Mouse (Mus musculus) frontal cortex, postnatal 10 days (tissue): Measurements from ENCODE around the gene Dpp3.
"Not testable (repeated sequence)": the region's sequence is repeated elsewhere in the genome, so short reads cannot be mapped to it uniquely, and the experiment has no call there.

ENCODE experiments used
- DNase-seq, 2 experiments: peaks; one replicate each; pipeline ENCODE4 v3.0.0; 2022; ENCODE audit warnings: low spot score in 2 of 2, mixed read lengths in 1 of 2

Gene Dpp3

DNA sequence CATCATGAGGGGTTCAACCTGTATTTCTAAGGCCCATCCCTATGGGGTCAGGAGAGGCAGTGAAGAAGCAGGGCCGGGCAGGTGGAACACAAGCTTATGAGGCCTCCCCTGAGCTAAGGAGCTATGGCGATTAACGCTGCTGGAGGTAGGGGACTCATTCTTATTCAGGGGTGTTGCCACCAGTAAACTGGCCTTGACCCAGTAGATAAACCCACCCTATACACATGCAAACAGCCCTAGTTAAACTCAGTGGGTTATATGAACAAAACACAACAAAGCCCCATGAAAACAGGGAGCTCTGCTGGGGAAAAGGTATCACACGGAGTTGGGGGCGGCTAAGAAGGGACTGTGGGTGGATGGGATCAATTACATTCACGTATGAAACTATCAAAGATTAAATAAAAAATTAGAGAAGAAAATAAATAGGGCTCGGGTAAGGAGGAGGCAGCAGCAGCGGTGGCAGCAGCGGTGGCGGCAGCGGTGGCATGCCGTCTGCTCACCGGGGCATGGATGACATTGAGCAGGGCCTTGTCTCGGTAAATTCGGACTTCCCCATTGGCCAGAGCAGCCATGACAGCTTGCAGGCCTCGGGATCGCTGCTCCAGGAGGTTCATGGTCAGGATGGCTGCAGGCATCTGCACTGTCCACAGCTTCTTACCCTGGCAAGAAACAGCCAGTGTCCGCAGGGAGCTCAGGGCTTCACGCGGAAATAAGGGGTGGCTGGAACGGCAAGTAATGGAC is 31.1 kb downstream of the Dpp3 start:
- DNase-seq: no peak

DNA sequence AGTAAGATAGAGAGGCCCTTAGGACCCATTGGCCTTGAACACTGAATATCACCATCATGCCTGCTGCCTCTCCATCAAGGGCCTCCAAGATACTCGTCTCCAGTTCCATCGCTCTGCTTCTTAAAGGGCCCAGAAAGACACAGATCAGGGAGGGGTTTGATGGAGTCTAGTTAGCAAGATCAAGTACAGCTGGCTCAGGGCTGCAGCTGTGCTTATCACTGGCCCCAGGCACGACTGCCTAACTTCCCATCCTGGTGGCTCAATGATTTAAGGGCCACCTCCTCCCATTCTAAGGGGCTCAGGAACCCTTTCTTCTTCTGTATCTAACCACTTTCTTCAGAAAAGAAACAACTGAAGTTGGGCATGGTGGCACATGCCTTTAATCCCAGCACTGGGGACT is 36.3 kb downstream of the Dpp3 start:
- DNase-seq: no peak

DNA sequence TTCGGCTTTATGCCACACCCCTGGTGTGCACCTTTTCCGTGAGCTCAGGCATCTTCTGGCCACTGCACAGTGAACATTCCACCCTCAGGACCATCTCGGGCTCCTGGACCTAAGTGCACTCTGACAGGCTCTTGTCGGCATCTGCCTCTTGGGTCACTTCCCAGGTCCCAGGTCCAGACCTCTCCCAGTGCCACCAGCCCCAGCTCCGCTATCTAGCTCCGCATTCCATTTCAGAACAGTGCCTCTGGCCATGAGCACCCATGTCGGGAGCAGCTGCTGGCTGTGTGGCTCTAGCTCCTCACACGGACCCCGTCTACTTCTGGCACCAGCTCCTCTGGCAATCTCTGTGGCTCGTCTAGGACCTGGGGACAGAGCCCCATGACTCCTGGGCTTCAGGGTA is 38.3 kb downstream of the Dpp3 start:
- DNase-seq: no peak

DNA sequence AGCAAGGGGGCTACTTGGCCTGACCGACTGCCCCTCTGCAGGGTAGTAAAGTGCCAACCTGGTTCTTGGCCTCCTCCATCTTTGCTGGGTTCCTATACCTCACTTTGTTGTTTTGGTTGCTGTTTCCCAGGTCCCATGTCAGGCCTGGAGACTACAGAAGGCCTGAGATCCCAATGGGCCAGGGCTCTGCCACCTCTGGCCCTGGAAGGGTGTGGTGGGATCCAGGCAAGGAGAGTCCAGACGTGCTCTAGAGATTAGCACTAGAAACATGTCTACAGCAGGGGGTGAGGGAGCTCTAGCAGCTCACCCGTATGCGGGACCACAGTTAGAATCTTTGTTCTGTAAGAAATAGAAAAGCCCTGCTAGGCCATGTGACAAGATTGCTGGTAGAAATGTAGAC is 44.1 kb downstream of the Dpp3 start:
- no peak for DNase-seq

DNA sequence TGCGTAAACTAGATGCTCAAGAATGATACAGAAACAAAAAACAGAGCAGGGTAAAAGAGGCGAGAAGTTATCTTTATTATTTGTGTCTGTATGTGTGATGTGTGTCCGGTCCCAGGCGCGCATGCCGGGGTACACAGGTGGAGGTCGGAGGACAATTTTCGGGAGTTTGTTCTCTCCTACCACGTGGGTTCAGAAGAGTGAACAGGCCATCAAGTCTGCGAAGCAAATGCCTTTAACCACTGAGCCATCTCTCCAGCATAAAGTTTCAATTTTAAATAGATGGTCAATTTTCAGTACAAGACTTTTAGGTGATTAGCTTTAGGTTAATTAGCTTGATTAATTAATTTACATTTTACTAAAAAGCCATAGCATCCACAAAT is 48.8 kb downstream of the Dpp3 start:
- no peak for DNase-seq

DNA sequence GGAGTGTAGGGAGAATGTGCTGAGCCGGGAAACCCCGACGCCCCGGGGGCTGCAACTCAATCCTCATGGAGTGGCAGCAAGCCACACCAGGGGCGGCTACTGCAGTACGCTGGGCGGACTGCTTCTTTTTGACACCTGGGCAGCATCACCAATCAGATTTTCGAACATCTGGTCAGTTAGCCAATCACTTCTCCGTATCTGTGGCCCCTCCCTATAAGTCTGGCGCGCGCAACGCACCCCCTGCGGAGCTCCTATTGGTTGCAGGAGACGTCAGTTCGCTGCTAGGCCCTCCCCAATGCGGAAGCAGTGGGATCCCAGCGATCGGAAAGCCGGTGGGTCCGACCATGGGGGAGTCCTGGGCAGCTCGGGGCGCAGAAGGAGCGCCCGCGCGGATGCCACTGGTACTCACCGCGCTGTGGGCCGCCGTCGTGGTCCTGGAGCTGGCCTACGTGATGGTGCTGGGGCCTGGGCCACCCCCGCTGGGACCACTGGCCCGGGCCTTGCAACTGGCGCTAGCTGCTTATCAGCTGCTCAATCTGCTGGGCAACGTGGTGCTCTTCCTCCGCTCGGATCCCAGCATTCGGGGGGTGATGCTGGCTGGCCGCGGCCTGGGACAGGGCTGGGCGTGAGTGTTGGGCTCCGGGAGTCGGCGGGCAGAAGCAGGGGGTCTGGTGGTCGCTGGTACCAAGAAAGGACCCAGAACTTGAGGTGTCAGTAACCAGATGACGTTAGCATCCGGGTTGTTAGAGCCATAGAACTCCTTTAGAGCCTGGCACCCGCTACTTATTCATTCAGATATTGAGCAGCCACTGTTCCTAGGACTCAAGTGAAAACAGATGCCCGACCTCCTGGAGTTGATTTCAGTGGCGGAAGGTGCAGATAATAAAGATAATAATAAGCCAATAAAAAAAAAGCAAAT is 49.4 kb downstream of the Dpp3 start, which contains the start of gene Zdhhc24:
Gene Zdhhc24, plus strand, starts transcription at position 264 of the 919 bp plus-strand sequence.
- peak; percentile 93 to 96 for DNase-seq

DNA sequence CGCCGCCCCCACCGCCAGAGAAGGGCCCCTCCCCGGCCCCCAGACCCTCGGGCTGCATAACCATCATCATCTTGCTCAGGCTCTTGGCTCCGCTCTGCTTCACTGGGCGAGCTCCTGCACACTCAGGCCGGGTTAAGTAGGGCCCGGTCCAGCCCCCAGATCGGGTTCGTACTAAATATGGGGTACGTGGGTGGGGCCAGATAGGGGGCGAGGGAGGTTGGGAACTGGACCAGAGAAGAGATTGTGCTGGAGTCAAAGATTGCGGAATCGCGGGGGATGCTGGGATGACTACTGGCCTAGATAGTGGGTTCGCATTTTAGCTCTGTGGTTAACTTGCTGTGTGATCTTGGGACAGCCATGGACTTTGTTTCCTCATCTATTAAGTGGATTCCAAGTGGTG is 50.3 kb downstream of the Dpp3 start, which contains the start of gene Actn3:
Gene Actn3, minus strand, starts transcription at position 125 of the 400 bp plus-strand sequence.
- no peak for DNase-seq

DNA sequence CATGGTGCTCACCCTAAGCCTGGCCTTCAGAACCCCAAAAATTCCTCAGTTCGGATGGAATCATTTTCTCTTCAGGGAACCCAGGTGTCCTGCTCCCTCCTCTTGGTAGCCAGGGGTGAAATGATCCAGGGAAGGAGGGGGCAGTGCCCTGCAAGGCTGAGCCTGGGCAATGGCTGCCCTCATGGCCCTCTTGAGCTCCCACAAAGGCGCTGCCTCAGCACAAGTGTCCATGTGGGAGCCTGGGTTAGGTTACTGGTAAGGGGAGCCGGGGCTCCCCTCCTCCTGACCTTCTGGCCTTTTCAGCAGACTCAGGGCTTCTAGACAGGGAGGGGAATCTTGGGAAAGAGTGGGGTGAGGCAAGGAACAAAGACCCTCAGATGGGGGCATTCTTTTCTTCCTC is 51.3 kb downstream of the Dpp3 start:
- DNase-seq: no peak

DNA sequence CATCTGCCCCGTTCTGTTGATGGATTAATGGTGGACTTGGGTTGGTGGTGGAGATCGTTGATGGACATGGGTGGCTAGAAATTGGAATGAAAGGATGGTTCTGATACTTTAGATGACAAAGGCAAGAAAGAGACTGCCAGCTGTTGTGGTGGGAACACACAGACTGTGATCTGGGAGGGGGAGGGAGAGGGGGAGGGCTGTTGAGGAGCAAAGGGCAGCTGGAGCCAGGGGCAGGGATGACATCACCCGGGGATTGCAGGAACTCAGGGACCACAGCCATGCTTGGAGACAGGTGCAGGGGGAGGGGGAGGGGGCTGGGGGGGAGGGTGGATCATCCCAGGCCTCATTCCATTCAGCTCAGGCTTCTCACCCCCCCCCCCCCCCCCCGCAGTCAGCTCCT is 51.8 kb downstream of the Dpp3 start:
- DNase-seq: no peak

DNA sequence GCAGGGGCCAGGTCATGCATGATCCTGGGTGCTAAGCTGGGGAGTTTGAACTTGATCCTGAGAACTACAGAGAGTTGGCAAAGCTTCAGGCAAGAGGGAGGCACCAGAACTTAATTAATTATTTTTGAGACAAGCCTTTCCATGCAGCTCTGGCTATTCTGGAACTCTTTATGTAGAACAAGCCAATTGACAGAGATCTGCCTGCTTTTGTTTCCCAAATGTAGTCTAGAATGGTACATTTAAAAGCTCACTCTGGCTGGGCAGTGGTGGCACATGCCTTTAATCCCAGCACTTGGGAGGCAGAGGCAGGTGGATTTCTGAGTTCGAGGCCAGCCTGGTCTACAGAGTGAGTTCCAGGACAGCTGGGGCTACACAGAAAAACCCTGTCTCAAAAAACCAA is 53.5 kb downstream of the Dpp3 start:
- DNase-seq: not testable (repeated sequence)

DNA sequence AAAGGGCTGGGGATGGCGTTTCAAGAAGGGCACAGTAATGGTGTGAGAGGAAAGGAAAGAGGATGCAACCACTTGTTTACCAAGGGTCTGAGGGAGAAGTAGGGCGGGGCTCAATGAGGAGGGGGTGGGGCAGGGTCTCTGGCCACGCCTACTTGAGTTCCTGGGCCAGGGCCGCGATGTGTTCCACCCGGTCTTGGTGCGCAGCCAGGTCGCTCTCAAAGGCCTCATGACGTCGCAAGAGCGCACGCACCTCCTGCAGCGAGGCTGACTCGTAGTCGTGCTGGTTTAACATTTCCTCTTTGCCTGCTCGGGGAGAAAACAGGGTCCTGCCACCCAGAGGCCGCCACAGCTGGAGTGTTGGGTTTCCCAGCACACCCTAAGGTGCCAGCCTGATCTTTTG is 62.9 kb downstream of the Dpp3 start:
- DNase-seq: no peak

DNA sequence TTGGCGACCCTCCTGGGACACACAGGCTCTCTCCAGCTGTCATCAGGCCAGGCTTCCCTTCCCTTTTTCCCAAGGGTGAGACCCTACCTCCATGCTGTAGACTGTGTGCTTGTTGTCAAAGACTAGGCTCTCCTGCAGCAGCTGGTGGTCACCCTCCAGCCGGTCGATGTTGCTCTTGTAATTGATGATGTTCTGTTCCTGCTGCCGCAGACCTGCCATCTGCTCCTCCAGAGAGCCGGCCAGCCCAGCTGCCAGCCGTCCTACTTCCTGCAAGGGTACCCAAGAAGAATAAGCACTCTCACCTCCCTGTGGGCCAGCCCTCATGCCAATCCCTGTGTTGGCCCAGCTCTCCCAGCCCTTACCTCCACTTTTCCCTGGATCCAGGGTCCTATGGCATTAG is 65.0 kb downstream of the Dpp3 start:
- no peak for DNase-seq

DNA sequence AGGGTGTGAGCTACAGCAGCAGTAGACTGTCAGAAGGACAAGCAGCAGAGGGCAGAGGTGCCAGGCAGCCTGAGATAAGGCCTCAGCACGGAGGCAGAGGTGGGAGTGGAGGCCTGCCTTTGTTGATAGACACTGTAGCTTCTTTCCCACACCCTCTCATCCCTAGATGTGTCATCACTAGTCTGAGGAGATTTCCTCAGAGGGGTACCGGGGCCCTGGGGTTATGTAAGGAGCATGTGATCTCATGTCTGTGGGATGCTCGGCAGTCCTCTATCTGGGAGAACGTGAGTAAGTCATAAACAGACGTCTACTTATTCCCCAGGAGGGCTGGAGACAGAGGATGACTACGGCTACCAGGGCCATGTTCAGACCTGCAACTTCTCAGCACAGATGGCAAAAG is 69.0 kb downstream of the Dpp3 start:
- DNase-seq: no peak
